Mouse (Mus musculus) cortical plate, adult 2 months (tissue): Measurements from ENCODE around the gene Kcna5. TPM values are rescaled to one million over a fixed set of nuclear protein-coding genes. Genes with fewer than 3 reads are reported as not detected.

Source experiments
- H3K27ac ChIP-seq: fragments of 200-500 bp; 2 replicates; pipeline ENCODE4 v1.5.1; 2012; ENCODE audit warnings: low read length, control low read depth, inconsistent platforms; ENCODE audit not compliant: insufficient read depth
- H3K4me1 ChIP-seq: fragments of 200-500 bp; 2 replicates; pipeline ENCODE4 v1.6.1; 2011; ENCODE audit warnings: low read length; ENCODE audit not compliant: control insufficient read depth, insufficient read depth
- H3K4me3 ChIP-seq: fragments of 200-500 bp; 2 replicates; pipeline ENCODE4 v1.5.1; 2011; ENCODE audit warnings: mild to moderate bottlenecking, low read length, control low read depth; ENCODE audit not compliant: insufficient read depth
- CTCF ChIP-seq: fragments of 200-500 bp; IDR thresholded peaks from 2 replicates; pipeline ENCODE4 v1.5.1; 2011; ENCODE audit warnings: mild to moderate bottlenecking, control low read depth, low read length; ENCODE audit not compliant: insufficient read depth; ENCODE audit errors: extremely low read depth
- POLR2A ChIP-seq: fragments of 200-500 bp; IDR thresholded peaks from 2 replicates; pipeline ENCODE4 v1.6.1; 2011; ENCODE audit warnings: mild to moderate bottlenecking, low read length, control low read depth; ENCODE audit not compliant: insufficient read depth; ENCODE audit errors: extremely low read depth
- polyA plus RNA-seq: library from polyadenylated mRNA; depleted of rRNA; stranded (reverse); fragments of >200 nt; gene quantifications from 2 replicates; pipeline ENCODE4 v1.2.3, GENCODE M21; 2012

The Kcna5 gene
- polyA plus RNA-seq, 1 experiment = 1.9 TPM

GRCm38 (mm10) chr6:126513714-126514248, 21.4 kb downstream of the Kcna5 start:
- Histone ChIP-seq H3K4me3 (no peak overlapping the region), H3K4me1 (no peaks in the 10 kb centered on the region), H3K27ac (no peak overlapping the region)
- TF ChIP-seq CTCF (no peak), POLR2A (no peak)

- Histone ChIP-seq H3K27ac (no peak overlapping the region), H3K4me3 (no peak overlapping the region), H3K4me1 (no peaks in the 10 kb centered on the region)
- TF ChIP-seq CTCF (peak; percentile 50), POLR2A (no peak)
Observed at GRCm38 (mm10) chr6:126513154-126513553, 22.1 kb downstream of the Kcna5 start.

DNA sequence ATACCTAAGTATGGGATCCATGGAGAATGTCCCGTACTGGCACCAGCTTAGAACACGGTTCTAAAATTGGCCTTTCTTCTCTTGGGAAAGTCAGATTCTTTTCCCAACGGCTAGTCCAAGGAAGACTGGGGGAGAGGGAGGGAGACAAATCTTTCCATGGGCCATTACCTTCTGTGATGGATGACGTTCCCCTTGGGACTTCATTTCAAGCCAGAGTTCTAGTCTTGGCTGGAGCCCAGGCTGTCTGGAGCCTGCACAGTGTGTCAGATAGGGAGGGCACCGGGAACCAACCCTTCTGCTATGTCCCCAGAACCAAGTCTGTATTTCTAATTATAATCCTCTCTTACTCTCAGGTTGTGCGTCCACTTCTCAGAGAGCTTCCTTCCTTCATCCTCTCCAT, 26.5 kb downstream of the Kcna5 start:
- no peak overlapping the region for H3K4me3 ChIP-seq
- H3K27ac ChIP-seq = no peak overlapping the region
- no peaks in the 10 kb centered on the region for H3K4me1 ChIP-seq
- TF ChIP-seq POLR2A (no peak), CTCF (no peak)

DNA sequence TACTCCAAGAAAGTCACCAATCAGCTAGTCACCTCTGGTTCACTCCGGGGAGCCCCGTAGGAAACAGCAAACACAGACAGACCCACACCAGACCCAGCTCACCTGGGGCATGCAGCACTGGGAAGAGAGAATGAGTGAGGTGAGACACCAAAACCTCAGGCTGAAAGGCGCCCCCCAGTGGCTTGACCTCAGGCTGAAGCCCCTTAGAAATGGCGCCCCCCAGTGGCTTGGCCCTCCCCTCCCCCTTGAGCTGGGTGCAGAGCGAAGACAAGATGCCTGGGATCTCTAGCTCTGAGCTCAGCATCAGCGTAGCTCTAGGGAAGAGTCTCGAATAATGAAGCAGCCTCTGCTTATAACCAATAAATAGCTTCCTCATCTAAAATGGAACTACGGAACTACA, 31.3 kb downstream of the Kcna5 start:
- TF ChIP-seq CTCF = no peak
- no peak for TF ChIP-seq POLR2A
- Histone ChIP-seq H3K4me3 (no peak overlapping the region), H3K27ac (no peak overlapping the region), H3K4me1 (no peaks in the 10 kb centered on the region)

DNA sequence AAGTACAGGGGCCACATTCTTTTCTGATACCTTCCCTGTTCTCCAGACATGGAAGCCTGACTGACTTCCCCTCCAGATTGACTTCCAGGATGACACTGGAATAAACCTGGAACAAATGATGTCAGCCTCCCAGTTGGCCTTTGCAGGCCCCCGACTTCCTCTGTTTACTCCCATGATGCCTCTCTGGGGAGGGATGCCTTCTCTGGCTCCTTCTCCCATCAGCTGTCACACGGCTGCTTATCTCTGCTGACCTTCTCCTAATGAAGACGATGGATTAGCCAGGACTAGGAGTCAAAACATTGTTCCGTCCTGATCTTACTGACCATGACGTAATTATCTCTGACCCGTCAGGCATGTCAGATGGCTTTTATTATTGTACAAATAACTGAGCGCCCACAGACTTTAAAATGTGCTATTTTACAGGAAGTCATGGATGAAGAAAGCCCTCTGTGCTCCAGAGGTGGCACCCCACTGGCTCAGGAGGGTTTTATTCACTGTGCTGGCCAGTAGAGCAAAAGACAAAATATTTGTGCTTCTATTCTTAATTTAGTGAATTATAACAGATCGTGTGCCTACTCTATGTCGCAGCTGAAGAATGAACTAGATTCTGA, 32.4 kb downstream of the Kcna5 start:
- H3K4me3 ChIP-seq = no peak overlapping the region
- H3K27ac ChIP-seq = no peak overlapping the region
- TF ChIP-seq CTCF (no peak), POLR2A (no peak)
- no peaks in the 10 kb centered on the region for H3K4me1 ChIP-seq

DNA sequence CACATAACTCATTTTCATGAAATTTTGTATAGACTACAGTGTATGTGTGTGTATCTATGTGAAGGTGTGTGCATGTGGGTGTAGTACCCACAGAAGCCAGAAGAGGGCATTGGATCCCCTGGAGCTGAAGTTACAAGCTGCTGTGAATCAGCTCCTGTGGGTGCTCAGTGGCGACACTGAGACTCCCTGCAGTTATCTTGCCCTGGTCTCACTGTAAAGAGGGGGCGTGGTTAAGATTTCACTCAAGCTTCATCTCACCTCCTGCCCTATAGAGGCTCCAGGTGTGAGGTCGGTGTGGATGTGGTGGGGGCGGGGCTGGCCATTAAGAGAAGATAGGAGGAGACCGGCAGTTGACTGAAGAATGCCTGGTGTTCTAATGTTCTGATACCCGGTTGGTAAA, 34.2 kb downstream of the Kcna5 start:
- TF ChIP-seq POLR2A = no peak
- TF ChIP-seq CTCF = no peak
- no peaks in the 10 kb centered on the region for H3K4me1 ChIP-seq
- no peak overlapping the region for H3K27ac ChIP-seq
- H3K4me3 ChIP-seq = no peak overlapping the region

DNA sequence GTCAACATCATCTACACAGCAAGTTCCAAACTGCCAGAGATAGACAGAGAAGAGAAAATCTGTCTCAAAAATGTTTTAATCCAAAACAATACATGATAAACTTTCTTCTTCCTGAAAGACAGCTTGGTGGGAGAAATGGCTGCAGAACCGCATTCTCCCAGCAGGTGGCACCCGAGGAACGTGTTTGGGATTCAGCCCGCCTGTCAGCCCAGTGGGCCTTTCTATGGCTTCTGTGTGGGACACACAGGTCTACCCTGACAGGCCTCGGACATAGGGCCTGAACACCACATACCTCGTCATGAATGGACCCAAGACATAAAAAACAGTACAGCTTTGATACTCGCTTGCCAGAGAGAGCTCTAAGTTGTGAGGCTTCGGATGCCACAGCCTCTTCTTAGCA, 35.1 kb downstream of the Kcna5 start:
- no peak overlapping the region for H3K27ac ChIP-seq
- H3K4me3 ChIP-seq = no peak overlapping the region
- TF ChIP-seq CTCF = peak; percentile 89
- TF ChIP-seq POLR2A = no peak
- H3K4me1 ChIP-seq = no peaks in the 10 kb centered on the region

DNA sequence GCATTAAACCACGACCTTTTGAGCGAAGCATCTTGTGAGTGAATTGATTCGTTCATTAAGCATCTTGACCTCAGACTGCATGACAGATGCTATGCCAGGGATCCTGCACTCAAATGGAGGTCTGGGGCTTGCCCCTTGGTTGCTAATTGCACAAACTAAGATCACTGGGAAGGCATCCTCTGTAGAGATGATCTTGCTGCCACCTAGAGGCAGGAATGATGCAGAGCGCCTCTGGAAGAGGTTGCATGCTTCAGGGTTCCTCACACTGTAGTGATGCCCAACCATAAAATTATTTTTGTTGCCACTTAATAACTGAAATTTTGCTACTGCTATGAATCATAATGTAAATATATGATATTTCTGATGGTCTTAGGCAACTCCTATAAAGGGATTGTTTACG, 37.3 kb downstream of the Kcna5 start:
- Histone ChIP-seq H3K4me1 (no peaks in the 10 kb centered on the region), H3K4me3 (no peak overlapping the region), H3K27ac (no peak overlapping the region)
- TF ChIP-seq CTCF (peak; percentile 79), POLR2A (no peak)

DNA sequence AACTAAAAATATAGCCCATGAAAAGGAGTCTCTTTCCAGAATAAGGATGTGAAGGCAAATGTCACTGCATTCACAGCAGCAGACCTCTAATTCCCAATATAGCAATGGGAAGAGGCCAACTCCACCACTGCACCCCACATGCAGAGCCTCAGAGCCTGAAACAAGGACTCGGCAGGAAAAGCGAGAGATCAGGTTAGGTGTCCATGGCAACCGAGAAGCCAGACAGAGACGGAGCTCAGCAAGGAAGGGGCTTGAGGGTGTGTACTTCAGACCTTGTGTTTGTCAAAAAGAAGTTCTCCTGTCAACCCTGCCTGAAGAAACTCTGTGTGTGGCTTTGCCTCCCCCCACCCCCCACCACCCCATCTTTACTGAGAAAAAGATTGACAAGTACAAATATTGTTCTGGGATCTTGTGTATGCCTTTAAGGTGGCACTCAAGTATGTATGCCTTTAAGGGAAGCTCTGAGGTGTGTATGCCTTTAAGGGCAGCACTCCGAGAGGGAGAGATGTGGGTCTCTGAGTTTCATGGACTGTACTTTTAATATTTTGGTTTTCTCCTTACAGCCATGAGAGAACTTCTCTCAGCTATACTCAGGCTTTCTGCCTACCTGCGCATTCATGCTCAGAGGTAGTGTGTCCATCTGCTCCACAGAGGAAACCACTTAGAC, 37.9 kb downstream of the Kcna5 start:
- no peak overlapping the region for H3K4me3 ChIP-seq
- TF ChIP-seq POLR2A (no peak), CTCF (no peak)
- no peak overlapping the region for H3K27ac ChIP-seq
- no peaks in the 10 kb centered on the region for H3K4me1 ChIP-seq

DNA sequence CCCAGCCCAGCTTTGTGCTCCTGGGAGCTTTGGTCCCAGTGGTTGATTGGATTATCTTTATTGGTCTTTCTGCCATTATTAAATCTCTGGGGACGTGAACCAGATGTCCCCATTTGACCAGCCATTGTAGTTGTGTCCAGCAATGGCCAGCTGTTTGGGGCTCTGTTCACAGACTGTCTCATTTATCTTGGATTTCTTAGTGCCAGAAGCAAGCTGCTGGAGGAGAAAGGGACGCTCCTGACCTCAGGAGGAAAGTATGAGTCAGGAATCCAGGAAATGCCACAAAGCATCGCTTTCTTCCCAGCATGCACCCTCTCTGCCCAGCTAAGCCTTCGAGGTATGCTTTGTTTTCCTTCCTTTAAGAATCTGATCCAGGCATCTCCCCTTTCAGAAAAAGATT, 48.1 kb downstream of the Kcna5 start:
- H3K4me3 ChIP-seq = no peak overlapping the region
- TF ChIP-seq POLR2A (no peak), CTCF (no peak)
- no peaks in the 10 kb centered on the region for H3K4me1 ChIP-seq
- H3K27ac ChIP-seq = no peak overlapping the region
